Mouse (Mus musculus) liver, embryonic 14.5 days (tissue): ENCODE results near the gene Dynlt1f.
"Not testable (repeated sequence)": the region's sequence is repeated elsewhere in the genome, so short reads cannot be mapped to it uniquely, and the experiment has no call there.

ENCODE experiments used
- CTCF ChIP-seq: IDR thresholded peaks from 2 replicates; pipeline ENCODE4 v1.5.1; 2016; ENCODE audit warnings: antibody characterized with exemption, low read depth, control low read depth
- EP300 ChIP-seq: IDR thresholded peaks from 2 replicates; pipeline ENCODE4 v1.6.1; 2016; ENCODE audit warnings: antibody characterized with exemption, low read depth

DNA sequence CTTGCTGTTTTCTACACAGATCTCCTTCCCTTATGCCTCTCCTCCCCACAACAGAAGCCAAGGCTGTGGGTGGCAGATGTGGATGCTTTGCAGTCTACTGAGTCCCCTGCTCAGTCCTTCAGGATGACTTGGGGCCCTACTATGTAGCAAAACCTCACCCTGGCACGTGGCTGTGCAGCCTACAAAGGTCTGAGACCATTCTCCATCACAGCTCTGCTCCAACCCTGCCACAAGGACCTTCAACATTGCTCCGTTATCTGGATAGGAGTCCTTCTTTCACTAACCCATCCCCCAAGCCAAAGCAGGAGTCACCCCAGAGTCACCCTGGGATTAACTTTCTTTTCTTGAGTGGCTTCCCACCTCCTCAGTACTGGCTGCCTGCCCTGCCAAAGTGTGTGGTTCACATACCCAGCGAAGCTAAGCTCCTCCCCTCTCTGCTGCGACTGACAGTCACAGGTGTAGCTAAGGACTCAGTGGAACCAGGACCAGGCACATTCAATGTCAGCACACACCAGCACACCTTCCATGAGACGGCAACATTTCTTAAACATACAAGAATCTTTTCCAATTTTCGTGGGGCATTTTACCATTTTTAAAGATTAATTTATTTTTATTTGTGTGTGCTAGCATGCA is 30.7 kb downstream of the Dynlt1f start:
- TF ChIP-seq CTCF, EP300: not testable (repeated sequence)
